Mouse (Mus musculus) CD4-positive helper T cell, adult 2 months (primary cell): ENCODE results near the gene Zfp513.

Experiments used
- DNase-seq: peaks from one replicate; pipeline ENCODE4 v3.0.0-alpha.2; 2012; ENCODE audit warnings: low read depth, missing footprints, low spot score

Zfp513 gene

DNA sequence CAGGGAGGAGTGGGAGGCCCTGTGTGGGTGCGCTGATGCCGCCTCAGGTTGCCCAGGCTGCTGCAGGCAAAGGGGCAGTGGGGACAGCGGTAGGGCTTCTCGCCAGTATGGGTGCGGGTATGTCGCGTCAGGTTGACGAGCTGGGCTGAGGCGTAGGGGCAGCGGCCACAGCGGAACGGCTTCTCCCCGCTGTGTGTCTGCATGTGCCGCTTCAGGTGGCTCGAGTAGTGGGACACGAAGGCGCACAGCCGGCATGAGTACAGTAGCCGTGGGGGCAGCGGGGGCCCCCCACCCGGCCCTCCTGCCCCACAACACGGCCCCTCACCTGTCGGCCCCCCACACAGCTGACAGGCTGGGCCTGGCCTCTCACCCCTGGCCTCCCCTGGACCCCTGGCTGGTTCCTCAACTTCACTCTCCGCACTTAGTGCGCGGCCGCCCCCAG is 1.8 kb downstream of the Zfp513 start:
- no peak for DNase-seq

DNA sequence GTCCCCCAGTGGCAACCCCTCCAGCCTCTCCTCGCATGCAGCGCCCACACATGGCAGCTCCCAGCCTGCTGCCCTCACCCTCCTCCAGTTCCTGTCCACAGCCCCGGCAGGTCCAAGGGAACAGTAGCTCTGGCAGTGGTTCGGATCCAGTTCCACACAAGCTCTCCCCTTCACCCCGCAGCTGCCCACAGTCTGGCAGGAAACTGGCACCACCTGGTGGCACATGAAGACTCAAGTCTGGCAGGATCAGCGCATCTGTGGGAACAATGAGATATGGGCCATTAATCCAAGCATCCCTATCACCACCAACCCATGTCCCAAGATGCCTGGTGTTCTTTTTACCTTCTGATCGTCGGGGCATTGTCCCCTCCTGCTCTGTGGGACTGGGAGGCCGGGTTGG is 2.2 kb downstream of the Zfp513 start:
- DNase-seq: no peak

DNA sequence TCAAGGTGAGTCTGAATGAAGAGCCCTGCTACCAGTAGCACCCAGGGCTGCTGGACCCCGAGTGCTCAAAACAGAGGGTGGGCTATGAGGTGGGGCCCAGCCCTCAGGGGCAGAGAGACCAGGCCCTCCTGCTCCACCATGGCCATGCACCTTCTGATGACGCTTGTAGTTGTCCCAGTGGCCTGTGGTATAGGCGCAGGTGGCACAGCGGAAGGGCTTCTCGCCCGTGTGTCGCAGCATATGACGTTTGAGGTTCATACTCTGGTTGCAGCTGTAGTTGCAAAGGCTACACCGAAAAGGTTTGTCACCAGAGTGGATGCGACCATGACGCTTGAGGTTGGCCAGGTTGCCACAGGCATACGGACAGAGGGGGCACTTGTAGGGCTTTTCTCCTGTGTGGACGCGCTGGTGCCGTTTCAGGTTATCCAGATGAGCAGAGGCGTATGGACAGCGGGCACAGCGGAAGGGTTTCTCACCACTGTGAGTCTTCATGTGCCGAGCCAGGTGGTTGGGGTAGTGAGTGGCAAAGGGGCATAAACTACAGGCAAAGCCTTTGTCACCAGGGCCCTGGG is 2.7 kb downstream of the Zfp513 start:
- DNase-seq: no peak

DNA sequence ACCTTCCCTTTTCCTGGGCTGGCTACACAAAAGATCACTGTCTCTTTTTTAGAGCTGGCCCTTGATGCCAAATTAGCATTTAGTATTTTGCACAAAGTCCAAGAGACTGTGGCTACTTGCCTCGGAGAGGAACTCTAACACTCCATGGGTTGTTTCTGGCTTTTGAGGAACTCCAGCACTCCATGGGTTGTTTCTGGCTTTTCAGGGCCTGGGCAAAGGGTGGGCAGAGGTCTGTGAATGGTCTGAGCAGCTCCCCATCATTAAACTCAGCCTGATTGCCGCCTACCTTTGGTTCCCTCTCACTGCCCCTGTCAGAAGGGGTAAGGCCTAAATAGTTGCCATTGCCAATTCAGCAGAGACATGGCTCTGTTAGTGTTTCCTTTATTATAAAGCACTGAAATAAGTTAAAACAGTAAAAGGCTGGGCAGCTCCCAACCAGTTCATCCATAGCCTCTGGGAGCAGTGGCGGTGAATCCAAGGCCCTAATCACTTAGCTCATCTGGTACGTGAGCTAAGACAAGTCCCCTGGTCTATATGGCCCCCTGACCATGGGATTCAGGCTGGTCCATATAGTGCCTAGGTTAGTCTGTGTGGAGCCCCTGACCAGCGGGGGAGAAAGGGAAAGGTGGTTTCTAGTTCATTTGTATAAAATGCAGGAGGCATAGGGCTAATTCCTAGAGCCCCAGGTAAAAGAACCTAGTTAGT is 3.3 kb downstream of the Zfp513 start:
- no peak for DNase-seq

DNA sequence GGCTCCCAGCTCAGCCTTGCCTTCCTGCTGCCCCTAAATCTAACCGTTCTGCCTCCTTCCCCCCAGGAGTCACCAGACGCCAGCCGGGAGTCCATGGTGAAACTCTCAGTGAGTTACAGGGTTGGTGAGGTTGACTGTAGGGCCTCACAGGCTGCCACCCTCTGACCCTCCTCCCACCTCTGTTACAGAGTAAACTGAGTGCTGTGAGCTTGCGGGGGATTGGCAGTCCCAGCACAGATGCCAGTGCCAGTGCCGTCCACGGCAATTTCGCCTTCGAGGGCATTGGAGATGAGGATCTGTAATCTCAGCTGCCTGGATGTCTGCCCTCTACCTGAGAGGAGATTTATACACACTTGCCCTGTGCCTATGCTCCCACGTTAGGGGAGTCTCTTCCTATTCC is 3.9 kb downstream of the Zfp513 start:
- DNase-seq: no peak

DNA sequence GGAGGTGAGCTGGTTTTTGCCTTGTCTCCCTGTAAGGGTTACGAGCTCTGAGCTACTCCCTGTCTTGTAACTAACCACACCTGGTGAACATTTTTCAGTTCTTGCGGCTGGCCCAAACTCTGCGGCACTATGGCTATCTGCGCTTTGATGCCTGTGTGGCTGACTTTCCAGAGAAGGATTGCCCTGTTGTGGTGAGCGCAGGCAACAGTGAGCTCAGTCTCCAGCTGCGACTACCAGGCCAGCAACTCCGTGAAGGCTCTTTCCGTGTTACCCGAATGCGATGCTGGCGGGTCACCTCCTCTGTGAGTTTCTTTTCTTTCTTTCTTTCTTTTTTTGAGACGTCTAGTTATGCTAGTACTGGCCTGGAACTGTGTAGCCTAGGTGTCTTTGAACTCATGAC is 5.0 kb downstream of the Zfp513 start:
- DNase-seq: no peak

DNA sequence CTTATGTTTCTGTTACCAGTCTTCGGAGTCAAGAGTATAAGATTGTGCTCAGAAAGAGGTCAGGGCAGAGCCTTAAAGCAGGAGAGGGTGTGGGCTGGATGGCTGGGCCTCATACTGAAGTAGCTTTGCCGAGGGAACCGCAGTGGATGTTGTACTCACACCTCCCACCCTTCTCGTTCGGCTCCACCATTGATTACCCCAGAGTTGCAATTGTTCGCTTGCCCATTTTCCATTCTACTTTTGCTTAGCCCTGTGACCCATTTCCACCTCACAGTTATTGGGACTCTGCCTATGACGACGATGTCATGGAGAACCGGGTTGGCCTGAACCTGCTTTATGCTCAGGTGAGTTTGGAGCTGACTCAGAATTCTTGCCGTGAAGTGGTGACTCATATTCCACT is 5.9 kb downstream of the Zfp513 start:
- no peak for DNase-seq

DNA sequence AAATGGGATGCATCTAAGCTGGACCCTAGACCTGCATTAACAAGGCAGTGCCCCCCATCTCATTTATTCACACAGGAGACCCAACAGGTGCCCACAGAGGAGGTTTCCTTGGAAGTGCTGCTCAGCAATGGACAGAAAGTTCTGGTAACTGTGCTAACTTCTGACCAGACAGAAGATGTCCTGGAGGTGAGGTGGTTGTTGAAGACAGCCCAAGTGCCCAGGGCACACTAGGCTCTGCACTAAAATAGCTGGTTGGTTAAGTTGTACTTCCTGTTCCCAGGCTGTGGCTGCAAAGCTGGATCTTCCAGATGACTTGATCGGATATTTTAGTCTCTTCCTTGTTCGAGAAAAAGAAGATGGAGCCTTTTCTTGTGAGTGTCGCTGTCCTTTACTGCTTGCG is 6.4 kb downstream of the Zfp513 start:
- no peak for DNase-seq

DNA sequence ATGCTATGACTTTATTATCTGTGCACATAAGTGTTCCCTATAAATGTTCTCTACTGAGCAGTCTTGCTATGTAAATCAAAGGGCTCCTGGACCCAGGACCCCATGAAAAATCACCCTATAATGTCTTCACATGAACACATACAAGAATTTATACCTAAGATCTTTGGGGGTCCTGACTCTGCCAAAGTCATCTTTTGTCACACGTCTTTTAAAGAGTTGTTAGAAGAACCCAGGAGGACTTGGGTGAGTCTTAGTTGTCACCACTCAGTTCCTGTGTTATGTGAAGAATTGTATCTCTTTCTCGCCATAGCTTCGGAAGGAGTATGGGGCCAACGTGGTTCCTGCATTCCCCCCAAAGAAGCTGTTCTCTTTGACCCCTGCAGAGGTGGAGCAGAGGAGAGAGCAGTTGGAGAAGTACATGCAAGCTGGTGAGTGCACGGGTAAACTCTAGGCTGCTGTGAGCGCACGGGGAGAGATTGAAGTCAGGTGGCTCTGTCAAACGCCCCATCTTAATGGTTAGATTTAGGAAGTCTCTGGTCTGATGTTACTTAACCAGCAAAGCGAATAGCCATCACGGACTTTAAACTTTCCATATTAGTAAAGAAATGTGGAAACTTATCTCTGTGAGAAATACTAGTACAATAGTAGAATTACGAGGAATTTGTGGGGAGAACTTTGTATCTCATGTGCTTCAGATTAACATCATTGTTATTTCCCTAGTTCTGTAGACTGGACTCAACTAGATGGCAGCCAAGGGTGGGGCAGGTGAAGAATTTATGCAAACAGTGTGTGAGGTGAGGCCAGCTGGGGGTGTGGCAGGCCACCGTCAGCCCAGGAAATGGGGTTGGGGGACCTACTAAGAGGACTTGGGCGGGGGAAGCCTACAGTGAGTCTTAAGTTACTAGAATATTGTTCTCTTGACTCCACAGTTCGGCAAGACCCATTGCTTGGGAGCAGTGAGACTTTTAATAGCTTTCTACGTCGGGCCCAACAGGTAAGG is 7.3 kb downstream of the Zfp513 start:
- DNase-seq: no peak

DNA sequence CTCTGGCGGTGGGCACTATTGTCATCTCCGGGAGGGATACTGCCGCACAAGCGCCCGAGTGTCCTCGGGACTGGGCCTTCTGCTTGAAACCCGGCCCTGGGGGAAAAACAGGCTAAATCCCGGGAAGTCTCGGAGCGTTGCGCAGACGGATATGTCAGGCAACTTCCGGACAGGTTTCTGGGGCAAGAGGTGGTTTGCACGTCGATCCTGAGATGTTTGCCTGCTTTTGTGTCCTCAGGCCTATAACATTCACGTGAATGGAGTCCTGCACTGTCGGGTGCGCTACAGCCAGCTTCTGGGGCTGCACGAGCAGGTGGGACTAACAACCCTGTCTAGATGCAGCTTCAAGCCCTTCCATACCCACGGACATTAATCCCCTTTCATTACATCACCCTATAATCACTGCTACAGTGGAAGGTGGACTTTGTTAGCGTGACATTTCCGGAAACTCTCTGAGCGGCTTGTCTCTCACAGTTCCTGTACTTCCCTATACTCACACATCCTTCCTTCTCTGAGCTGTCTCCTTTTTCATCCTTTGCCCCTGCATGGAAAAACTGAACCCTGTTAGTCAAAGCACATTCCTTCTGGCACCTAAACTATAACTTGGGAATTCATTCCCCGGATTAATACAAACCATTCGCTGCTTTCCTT is 8.3 kb downstream of the Zfp513 start:
- no peak for DNase-seq

DNA sequence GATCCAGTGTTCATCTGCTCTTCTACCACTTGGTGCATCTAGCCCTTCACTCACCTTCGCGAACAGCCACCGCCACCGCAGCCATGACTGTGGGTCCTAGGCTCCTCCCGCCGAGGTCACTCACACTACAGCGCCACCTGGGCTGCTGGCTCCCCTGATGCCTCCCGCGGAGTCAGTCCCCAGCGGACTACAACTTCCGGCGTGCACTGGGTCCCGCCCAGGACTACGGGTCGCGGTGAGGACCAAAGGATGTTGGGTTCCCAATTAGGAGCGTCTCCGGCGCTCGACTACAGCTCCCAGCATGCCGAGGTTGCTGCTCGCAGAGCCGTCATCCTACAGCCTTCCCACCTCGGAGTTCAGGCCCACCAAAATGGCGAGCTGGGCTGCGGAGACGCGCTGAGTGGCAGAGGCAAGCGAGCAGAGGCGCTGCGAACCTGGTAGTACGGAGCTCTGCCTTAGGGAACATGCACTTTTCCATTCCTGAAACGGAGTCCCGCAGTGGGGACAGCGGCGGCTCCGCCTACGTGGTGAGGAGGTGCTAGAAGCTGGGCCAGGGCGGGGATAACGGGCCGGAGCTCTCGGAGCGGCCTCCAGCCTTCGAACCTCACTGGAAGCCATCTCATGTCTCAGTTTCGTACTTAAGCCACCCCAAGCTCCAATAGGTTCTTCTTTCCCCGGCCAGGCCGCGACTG is 9.0 kb downstream of the Zfp513 start, which contains the start of the genes Snx17 and Eif2b4:
Gene Snx17, plus strand, starts transcription at position 289 of the 692 bp plus-strand sequence.
Gene Eif2b4, minus strand, starts transcription at position 492 of the 692 bp plus-strand sequence.
- DNase-seq: peak; percentile 99

DNA sequence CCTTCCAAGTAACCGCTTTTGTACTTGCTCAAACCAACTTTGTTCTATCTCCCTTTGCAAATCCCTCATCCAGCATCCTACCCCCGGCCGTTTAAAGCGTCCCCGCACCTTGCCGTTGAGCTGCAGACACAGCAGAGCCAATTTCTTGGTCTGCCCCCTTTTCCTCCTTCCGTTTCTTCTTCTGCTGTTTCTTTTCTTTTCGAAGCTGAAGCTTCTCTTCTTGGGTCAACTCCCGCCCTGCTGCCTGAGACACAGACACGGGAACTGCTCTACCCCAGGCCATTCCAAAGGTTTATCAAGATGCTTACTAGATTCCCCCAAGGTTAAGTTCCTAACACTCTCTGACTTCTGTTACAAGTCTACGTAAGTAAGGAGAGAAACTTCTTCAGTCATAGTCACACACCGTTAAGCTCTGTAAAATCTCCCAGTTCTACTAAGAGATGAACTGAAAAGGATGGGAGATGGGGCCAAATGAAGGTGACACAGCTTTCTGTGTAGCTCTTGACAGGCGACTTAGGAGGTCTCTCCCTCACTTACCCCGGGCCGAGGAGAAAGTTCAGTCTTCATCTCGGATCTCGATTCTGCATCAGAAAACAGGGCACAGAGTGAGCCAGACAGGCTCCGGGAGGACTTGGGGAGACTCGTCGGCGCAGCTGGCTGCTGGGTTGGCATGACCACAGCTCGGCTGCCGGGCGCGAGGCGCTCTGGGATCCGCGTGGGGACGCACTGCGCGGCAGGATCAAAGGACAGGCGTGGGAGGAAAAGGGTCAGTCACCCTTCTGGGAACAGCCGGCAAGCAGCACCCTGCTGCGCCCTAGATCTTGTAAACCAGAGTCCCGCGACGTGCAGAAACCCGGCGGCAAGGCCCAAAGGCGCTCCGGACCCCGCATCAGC is 9.8 kb downstream of the Zfp513 start:
- DNase-seq: no peak

DNA sequence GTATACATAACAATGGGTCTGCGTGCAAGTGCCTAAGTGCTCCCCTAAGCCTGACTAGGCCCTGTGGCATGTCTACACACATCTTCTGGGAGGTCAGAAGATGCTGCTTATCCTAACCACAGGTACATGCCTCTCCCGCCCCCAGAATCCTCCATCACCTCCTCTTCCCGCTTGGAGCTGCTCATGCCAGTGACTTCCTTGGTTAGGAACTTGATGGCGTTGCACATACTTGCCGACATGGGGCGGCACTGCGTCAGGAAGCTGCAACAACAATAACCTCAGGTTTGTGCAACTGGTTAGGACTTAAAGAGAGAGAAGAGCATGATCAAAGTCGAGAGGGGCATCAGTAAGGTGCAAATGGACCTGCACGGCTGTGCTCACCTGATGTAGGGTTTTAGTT is 11.9 kb downstream of the Zfp513 start:
- no peak for DNase-seq

DNA sequence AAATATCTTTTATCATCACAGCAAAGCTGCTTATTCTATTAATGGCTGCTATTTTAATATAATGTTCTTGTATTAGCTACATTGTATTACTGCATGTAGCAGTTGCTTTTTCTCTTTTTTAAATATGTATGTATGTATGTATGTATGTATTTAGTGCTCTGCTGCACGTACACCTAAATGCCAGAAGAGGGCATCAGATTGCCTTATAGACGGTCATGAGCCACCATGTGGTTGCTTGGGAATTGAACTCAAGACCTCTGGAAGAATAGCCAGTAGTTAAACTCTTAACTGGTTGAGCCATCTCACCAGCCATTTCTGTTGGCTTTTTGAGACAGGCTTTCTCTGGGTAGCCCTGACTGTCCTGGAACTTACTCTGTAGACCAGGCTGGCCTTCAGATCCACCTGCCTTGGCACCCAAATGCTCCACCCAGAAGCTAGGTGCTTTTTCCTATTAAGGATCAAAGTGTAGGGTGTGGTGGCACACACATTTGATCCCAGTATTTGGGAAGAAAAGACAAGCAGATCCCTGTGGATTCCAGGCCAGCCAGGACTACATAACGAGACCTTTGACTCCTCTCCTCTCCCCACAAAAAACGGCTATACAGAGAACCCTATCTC is 13.8 kb downstream of the Zfp513 start:
- peak; percentile 65 for DNase-seq

DNA sequence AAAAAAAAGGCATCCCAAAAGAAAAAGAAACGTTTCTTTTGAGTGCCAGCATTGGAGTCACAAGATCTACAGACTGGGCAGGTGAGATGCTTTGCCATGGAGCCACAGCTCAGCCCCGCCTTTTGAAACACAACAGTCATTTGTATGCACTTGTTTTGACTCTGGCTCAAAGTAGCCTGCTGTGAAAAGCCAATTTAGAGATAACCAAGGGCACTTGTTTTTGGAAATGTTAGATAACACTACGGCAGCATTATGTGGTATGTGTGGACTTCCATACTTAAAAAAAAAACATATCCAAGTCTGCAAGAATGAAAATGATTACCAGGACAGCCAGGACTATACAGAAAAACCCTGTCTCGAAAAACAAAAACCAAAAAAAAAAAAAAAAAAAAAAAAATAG is 18.4 kb downstream of the Zfp513 start:
- no peak for DNase-seq

DNA sequence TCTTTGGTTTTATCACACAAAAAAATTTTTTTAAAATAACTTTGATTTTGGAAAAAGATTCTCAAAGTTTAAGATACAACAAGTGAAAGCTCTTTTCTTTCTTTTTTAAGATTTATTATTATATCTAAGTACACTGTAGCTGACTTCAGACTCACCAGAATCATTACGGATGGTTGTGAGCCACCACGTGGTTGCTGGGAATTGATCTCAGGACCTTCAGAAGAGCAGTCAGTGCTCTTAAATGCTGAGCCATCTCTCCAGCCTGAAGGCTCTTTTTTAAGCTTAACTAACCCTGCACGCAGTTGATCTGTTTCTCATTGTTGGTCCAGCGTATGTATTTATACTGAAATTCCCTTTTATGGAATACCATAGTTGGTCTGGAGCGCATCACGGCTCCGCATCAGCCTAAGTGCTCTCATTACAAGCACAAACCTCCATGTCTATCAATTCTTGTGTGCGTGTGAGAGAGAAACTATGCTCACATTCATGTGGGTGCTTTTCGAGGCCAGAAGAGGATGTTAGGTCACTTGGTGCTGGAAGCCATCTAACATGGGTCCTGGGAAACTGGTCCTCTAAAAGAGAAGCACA is 20.8 kb downstream of the Zfp513 start:
- no peak for DNase-seq

DNA sequence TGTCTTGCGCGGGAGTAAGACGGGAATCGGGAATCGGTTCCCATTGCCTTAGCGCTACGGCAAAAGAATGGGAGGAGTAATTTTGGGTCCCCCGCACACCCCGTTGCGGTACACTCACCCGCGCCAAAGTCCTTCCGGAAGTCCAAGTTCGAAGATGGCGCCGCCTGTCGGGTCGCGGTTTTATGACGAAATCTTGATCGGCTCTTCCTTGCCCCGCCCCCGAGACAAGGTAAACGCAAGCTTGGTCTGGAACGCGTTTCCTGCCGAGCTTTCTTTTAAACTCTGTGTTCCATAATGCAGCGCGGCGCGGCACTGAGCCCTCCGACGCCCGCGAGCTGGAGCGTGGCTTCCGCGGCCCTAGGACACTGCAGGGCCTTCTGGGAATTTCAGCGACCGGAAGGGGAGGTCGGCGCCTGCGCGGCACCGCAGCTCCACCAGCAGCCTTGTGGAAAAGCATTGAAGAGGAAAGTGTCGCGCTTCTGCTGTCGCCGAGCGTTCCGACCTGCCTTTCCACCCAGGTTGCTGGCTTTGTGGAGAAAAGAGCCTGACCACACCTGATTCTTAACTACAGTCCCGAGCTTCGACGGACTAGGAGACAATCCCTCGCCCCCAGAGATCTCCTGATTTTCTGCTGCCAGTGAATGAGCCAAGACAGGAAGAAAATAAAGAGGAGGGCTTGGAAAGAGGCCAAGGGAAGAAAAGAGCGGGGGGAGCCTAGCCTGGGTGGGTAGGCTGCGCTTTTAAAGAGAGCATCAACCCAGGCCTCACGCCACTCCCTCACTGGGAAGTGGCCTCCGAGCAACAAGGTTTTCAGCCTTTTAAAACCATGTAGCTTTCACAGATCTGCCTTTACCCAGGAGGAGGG is 22.1 kb downstream of the Zfp513 start, which contains the start of the genes Gm29609 and Gtf3c2:
Gene Gm29609, minus strand, starts transcription at position 146 of the 865 bp plus-strand sequence.
Gene Gtf3c2, minus strand, starts transcription at position 379 of the 865 bp plus-strand sequence.
- DNase-seq: peak; percentile 99

DNA sequence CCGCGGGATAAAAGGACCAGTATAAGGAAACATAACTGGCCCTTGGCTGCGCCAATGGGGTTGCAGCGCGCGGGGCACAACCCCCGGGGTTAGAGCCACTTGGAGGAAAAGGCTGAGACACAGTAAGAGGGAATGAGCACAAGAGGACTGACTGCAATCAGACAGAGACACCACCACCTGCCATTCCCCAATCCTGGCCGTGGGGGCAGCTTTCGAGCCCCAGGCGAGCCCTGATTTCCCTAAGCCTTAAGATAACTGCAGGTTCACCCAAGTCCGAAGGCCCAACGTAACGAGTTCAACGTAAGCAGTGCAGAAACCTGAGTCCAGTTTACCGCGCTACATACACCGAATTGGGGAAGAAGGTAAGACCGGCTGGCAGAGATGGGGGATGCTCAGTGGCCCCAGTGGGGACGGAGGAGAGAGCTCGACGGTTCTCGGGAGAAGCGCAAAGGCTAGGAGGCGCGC is 22.8 kb downstream of the Zfp513 start:
- DNase-seq: peak; percentile 57
